Mouse (Mus musculus) left cerebral cortex, adult 18-20 months (tissue): ENCODE results near the gene Chd3. TPM values are rescaled to one million over a fixed set of nuclear protein-coding genes. Genes with fewer than 3 reads are reported as not detected.
A peak's percentile ranks its signal among the peaks of the same experiment; 100 is the strongest.
"Not testable (repeated sequence)": the region's sequence is repeated elsewhere in the genome, so short reads cannot be mapped to it uniquely, and the experiment has no call there.

Experiments used
- DNase-seq, 2 experiments: peaks; one replicate each; pipeline ENCODE4 v3.0.0; 2021 to 2022; ENCODE audit warnings: low spot score in 2 of 2, mixed read lengths in 1 of 2
- total RNA-seq, 2 experiments: library from RNA; stranded (reverse); gene quantifications; 2 replicates each; pipeline ENCODE4 v1.2.3; 2021

The Chd3 gene
- total RNA-seq, 2 experiments from 2014 or later: 346 to 387 TPM

DNA sequence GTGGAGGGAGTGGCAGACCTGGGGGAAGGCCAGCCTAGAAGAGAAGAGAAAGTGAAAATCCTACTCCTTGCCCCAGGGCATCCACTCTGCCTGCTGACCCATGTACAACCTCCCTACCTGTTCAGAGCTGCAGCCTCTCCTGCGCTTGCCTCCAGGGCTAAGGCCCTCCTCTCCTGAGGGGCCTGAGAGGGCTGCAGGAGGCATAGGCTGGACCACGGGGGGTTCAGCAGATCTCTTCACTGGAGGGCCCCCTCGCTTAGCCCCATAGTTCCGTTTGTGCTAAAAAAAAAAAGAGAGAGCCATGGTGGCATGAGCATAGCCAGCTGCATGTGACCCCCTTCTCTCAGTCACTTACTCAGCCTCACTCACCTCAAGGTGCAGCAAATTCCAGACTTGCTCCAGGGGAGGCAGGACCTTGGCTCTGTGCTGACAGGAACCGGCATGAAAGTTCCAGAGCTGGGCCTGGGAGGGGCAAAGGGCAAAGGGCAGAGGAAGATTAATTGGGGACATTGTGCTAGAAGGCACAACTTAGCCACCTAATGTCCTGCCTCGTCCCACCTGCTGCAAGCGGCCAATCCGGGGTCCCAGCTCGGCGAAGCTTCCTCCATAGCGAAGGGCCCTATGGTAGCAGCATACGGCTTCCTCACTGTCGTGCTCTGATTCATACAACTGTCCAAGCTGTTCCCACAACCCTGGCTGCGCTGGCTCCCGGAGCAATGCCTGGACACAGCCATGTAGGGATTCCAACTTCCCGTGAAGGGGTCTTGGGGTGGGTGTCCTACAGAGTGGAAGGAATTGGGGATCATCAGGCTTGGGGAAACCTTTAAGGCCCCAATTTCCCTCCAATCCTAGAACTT lies 37.9 kb upstream of the Chd3 start:
- no peak for DNase-seq

- no peak for DNase-seq
Observed at GRCm38 (mm10) chr11:69406282-69406681, 37.1 kb upstream of the Chd3 start.

GRCm38 (mm10) chr11:69405397-69406200 lies 36.4 kb upstream of the Chd3 start:
- no peak for DNase-seq

DNA sequence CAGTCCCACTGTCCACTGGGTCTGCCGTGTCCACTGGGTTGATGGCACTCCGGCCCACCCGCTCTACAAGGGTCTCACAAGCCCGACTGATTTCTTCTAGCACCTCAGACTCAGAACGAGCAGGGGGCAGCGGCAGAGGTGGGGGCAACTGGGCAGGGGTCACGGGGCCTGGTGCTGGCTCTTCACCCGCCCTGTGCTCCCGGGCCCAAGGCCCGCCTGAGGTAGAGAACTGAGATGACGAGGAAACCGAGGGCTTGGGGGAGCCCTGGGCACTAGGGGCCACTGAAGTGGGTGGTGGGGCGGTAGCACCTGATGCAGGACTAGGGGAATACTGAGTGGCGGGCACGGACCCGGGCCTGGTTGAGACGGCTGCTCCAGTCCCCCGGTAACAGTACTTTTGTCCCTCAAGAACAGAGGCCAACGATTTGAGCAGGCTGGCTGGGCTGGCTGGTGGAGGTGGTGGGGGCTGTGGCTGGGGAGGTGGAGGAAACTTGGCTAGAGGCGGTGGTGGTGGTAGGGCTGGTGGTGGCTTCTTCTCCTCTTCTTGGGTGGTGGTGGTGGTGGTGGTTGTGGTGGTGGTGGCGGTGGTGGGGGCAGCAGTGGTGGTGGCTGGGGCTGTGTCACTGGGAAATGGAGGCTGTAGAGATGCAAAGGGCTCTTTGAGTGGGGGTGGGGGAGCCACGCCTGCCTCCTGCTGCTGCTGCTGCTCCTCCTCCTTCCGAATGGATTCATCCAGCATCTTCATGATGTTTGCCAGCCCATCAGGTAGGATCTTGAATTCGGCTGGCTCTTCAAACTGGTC lies 35.6 kb upstream of the Chd3 start:
- no peak for DNase-seq

GRCm38 (mm10) chr11:69403691-69404594 lies 34.7 kb upstream of the Chd3 start:
- no peak for DNase-seq

DNA sequence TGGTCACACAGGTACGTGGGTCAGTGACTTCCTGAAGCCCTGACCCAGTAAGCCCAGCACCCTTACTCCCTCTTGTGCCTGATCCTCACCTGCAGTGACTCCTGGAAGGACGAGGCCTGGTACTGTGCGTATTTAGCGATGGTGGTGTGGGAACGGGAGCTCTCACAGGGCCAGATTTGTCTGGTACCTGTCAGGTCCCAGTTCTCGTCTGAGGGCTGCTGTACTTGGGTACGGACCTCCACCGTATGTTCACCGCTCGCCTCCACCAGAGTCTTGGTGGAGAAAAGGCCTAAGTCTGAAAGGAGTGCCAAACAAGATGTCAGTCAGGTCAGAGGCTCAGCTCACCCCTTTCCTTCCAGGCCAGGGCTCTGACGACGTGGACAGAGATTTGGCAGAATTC lies 32.8 kb upstream of the Chd3 start:
- no peak for DNase-seq

- peak; percentile 90 to 93 for DNase-seq
Observed at GRCm38 (mm10) chr11:69401210-69401637, 32.0 kb upstream of the Chd3 start.

- DNase-seq: no peak
Observed at GRCm38 (mm10) chr11:69400083-69400850, 31.1 kb upstream of the Chd3 start.

DNA sequence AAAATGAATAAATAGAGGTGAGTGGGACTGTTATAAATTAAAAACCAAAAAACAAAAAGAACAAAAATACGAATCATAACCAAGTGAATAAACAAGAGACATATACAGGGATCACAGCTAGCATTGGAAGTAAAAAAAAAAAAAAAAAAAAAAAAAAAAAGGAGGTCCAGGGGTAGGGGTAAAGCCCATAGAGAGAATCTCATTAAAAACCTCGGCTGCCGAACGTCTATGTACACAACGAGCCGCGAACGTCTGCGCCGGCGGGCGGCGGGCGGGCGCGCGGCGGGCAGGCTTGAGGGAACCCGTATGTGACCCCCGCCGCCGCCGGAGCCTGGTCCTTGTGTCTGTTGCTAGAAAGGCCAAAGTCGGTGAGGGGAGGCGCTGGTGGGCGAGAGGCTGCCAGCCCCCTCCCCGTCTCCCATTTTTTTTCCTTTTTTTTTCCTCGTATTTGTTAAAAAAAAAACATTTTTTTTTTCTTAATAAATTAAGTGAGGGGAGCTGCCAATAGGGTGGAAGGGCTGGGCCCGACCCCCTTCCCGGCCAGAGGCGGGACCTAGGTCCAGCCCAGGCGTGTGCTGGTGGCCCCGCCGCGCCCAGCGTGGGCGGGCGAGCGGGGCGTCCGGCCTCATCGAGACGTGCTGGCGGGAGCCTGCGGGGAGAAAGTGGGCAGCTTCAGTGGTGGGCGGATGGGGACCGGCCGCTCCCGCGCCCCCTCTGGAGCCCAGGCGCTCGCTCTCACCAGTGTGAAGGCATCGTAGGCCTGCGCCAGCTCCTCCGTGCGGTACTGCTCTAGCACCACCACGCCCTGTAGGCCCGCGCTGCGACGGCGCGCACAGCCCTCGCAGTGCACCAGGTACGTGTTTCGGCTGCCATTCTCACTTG lies 30.2 kb upstream of the Chd3 start:
- DNase-seq: no peak

DNA sequence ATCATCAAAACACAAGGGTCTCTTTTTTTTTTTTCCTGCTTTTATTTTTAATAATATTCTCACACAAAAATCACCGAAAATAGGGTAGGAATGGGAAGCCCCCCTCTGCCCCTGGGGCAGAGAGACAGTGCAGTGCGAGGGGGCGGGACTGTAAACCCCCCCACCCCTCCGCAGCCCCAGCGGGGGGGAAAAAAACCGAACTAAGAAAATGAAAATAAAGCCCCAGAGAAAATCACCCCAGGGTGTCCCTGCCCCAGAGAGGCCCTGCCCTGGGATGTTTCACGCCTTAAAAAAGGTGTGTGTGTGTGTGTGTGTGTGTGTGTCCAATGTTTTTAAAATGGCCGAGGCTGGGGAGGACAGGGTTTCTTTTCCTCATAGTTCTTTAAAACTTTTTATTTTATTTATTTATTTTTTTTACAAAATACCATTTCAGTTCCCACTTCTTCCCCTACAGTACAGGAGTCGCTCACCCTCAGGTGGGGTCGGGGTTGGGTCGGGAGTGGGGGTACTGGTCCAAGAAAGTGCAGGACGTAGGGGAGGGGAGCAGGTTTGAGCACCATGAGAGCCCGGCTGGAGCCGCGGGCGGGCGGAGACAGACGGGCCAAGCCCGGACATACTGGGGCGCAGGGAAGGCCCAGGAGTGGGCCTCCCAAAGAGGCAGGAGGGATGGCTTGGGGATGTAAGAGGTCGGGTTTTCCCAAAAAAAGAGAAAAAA lies 29.4 kb upstream of the Chd3 start:
- DNase-seq: no peak

GRCm38 (mm10) chr11:69398059-69398458 lies 28.9 kb upstream of the Chd3 start, which contains the start of gene Tmem88:
Gene Tmem88, minus strand, starts transcription at chr11:69398234.
- no peak for DNase-seq

- DNase-seq: peak in 1 of 2 experiments; percentile 51
Observed at GRCm38 (mm10) chr11:69397581-69398057, 28.4 kb upstream of the Chd3 start.

GRCm38 (mm10) chr11:69396772-69397171 lies 27.6 kb upstream of the Chd3 start:
- no peak for DNase-seq

GRCm38 (mm10) chr11:69395634-69396373 lies 26.6 kb upstream of the Chd3 start:
- DNase-seq: peak; percentile 91 to 94

DNA sequence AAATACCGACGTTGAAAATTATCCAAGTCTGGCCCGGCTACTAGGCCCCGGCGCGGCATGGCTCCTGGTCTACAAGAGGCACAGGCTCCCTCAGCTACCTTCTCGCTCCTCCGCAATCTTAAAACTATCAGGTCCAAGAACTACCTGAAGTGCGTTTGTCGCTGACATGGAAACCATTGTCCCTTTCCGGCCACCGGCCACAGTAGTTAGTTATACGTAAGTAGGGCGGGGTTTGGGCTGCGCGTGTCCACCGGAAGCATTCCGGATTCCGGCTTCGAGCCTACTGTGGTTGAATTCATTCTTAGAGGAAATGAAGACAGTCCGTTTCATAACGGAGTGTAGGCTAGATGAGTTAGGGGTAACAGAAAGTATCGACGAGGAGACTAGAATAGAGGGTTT lies 26.0 kb upstream of the Chd3 start, which contains the start of the genes Naa38 and Cyb5d1:
Naa38 (plus strand) TSS at position 253 of the 399 bp plus-strand sequence.
Cyb5d1 (minus strand) TSS at position 397 of the 399 bp plus-strand sequence.
- peak; percentile 91 to 92 for DNase-seq

- DNase-seq: not testable (repeated sequence)
Observed at GRCm38 (mm10) chr11:69394591-69395167, 25.5 kb upstream of the Chd3 start.
